Mouse (Mus musculus) WW6 (cell line): ENCODE data around the gene Mpzl1.

Experiments
- DNase-seq: peaks from one replicate; pipeline ENCODE4 v3.0.0-alpha.2; 2013; ENCODE audit warnings: low read depth, low spot score

Gene Mpzl1

GRCm38 (mm10) chr1:165616652-165617051 is 17.7 kb downstream of the Mpzl1 start:
- no peak for DNase-seq

- DNase-seq = no peak
Measured at GRCm38 (mm10) chr1:165614793-165615192, 19.5 kb downstream of the Mpzl1 start.

- no peak for DNase-seq
Measured at GRCm38 (mm10) chr1:165613926-165614325, 20.4 kb downstream of the Mpzl1 start.

GRCm38 (mm10) chr1:165612714-165613113 is 21.6 kb downstream of the Mpzl1 start:
- DNase-seq = no peak

GRCm38 (mm10) chr1:165610321-165610999 is 23.9 kb downstream of the Mpzl1 start:
- DNase-seq = no peak

- no peak for DNase-seq
Measured at GRCm38 (mm10) chr1:165609495-165610320, 24.6 kb downstream of the Mpzl1 start.

GRCm38 (mm10) chr1:165608904-165609303 is 25.4 kb downstream of the Mpzl1 start:
- DNase-seq = no peak

GRCm38 (mm10) chr1:165605774-165606173 is 28.6 kb downstream of the Mpzl1 start:
- DNase-seq = no peak

GRCm38 (mm10) chr1:165605108-165605507 is 29.2 kb downstream of the Mpzl1 start:
- DNase-seq = no peak

- no peak for DNase-seq
Measured at GRCm38 (mm10) chr1:165604203-165604602, 30.1 kb downstream of the Mpzl1 start.

GRCm38 (mm10) chr1:165603218-165603617 is 31.1 kb downstream of the Mpzl1 start:
- DNase-seq = no peak

GRCm38 (mm10) chr1:165601775-165602280 is 32.5 kb downstream of the Mpzl1 start:
- DNase-seq = no peak

- no peak for DNase-seq
Measured at GRCm38 (mm10) chr1:165594699-165595421, 39.5 kb downstream of the Mpzl1 start.

GRCm38 (mm10) chr1:165592295-165593082 is 41.8 kb downstream of the Mpzl1 start:
- DNase-seq = no peak

- DNase-seq = no peak
Measured at GRCm38 (mm10) chr1:165590760-165591159, 43.6 kb downstream of the Mpzl1 start.

GRCm38 (mm10) chr1:165589280-165590048 is 44.9 kb downstream of the Mpzl1 start:
- no peak for DNase-seq

- no peak for DNase-seq
Measured at GRCm38 (mm10) chr1:165587845-165588244, 46.5 kb downstream of the Mpzl1 start.

GRCm38 (mm10) chr1:165586366-165586765 is 48.0 kb downstream of the Mpzl1 start:
- no peak for DNase-seq

- no peak for DNase-seq
Measured at GRCm38 (mm10) chr1:165585389-165586104, 48.8 kb downstream of the Mpzl1 start.
